Mouse (Mus musculus): ENCODE data around the gene Ctrc. TPM values are rescaled to one million over a fixed set of nuclear protein-coding genes. Genes with fewer than 3 reads are reported as not detected.

The Ctrc gene
- polyA plus RNA-seq, 1 experiment from 2014 or later = not detected

GRCm38 (mm10) chr4:141767353-141768036 is 78.7 kb downstream of the Ctrc start:
- peaks cover 96% of the 10 kb centered on the region for H3K36me3 ChIP-seq (replicated peaks)
- H3K27me3 ChIP-seq (replicated peaks; ENCODE audit: low read depth, poor library complexity, severe bottlenecking) = no peaks in the 10 kb centered on the region
- H3K27ac ChIP-seq (replicated peaks) = no peak overlapping the region
- WGBS = 79% methylated on average over 19 of the region's 19 CpGs
- H3K9me3 ChIP-seq = no peaks in the 10 kb centered on the region
- no peak overlapping the region for H3K4me3 ChIP-seq
- H3K4me1 ChIP-seq = no peaks in the 10 kb centered on the region
- no peak for DNase-seq (ENCODE audit: low spot score)

GRCm38 (mm10) chr4:141766668-141767352 is 79.3 kb downstream of the Ctrc start:
- no peaks in the 10 kb centered on the region for H3K9me3 ChIP-seq
- peaks cover 96% of the 10 kb centered on the region for H3K36me3 ChIP-seq (replicated peaks)
- no peaks in the 10 kb centered on the region for H3K4me1 ChIP-seq
- H3K27me3 ChIP-seq (replicated peaks; ENCODE audit: low read depth, poor library complexity, severe bottlenecking) = no peaks in the 10 kb centered on the region
- no peak for DNase-seq (ENCODE audit: low spot score)
- H3K27ac ChIP-seq (replicated peaks) = no peak overlapping the region
- 84% methylated on average over 19 of the region's 19 CpGs for WGBS
- H3K4me3 ChIP-seq = no peak overlapping the region

- Histone ChIP-seq H3K27me3 (replicated peaks; ENCODE audit: low read depth, poor library complexity, severe bottlenecking) (no peaks in the 10 kb centered on the region), H3K4me3 (no peak overlapping the region), H3K36me3 (replicated peaks) (peaks cover 95% of the 10 kb centered on the region), H3K4me1 (no peaks in the 10 kb centered on the region), H3K9me3 (no peaks in the 10 kb centered on the region), H3K27ac (replicated peaks) (no peak overlapping the region)
- no peak for DNase-seq (ENCODE audit: low spot score)
- WGBS = 94% methylated on average over 8 of the region's 8 CpGs
Observed at GRCm38 (mm10) chr4:141766316-141766667, 79.9 kb downstream of the Ctrc start.

- Histone ChIP-seq H3K4me1 (no peaks in the 10 kb centered on the region), H3K36me3 (replicated peaks) (peaks cover 92% of the 10 kb centered on the region), H3K4me3 (no peak overlapping the region), H3K9me3 (no peaks in the 10 kb centered on the region), H3K27ac (replicated peaks) (no peak overlapping the region), H3K27me3 (replicated peaks; ENCODE audit: low read depth, poor library complexity, severe bottlenecking) (no peaks in the 10 kb centered on the region)
- 95% methylated on average over 3 of the region's 3 CpGs for WGBS
- DNase-seq (ENCODE audit: low spot score) = no peak
Observed at GRCm38 (mm10) chr4:141765008-141765407, 81.2 kb downstream of the Ctrc start.

Other genes with a start within 250 kb of the Ctrc start
- 56.3 and 68.1 TPM in 2 replicates for gene Fblim1, start 240.3 kb downstream of the Ctrc start, polyA plus RNA-seq (2016; fragmentation: Nextera tagmentation; extraction: Ambion mirVana)
- gene Tmem82, start 227.7 kb downstream of the Ctrc start, polyA plus RNA-seq (2016; fragmentation: Nextera tagmentation; extraction: Ambion mirVana) = 1.5 and 2.1 TPM in 2 replicates
- gene Slc25a34, start 222.5 kb downstream of the Ctrc start, polyA plus RNA-seq (2016; fragmentation: Nextera tagmentation; extraction: Ambion mirVana) = 0.09 TPM in 1 of 2 replicates, not detected in the other
- 4.9 and 5.2 TPM in 2 replicates for gene Plekhm2, start 181.5 kb downstream of the Ctrc start, polyA plus RNA-seq (2016; fragmentation: Nextera tagmentation; extraction: Ambion mirVana)
- 1.1 and 2.3 TPM in 2 replicates for gene Rsc1a1, start 160.8 kb downstream of the Ctrc start, polyA plus RNA-seq (2016; fragmentation: Nextera tagmentation; extraction: Ambion mirVana)
- 28.1 and 31.8 TPM in 2 replicates for gene Ddi2, start 122.9 kb downstream of the Ctrc start, polyA plus RNA-seq (2016; fragmentation: Nextera tagmentation; extraction: Ambion mirVana)
- not detected in 2 replicates for gene Agmat, start 99.7 kb downstream of the Ctrc start, polyA plus RNA-seq (2016; fragmentation: Nextera tagmentation; extraction: Ambion mirVana)
- gene Dnajc16, start 55.4 kb downstream of the Ctrc start, polyA plus RNA-seq (2016; fragmentation: Nextera tagmentation; extraction: Ambion mirVana) = 4.0 and 4.8 TPM in 2 replicates
- 21.2 and 23.1 TPM in 2 replicates for gene Casp9, start 52.7 kb downstream of the Ctrc start, polyA plus RNA-seq (2016; fragmentation: Nextera tagmentation; extraction: Ambion mirVana)
- not detected in 2 replicates for gene Cela2a, start 20.2 kb downstream of the Ctrc start, polyA plus RNA-seq (2016; fragmentation: Nextera tagmentation; extraction: Ambion mirVana)
- gene Efhd2, start 28.6 kb upstream of the Ctrc start, polyA plus RNA-seq (2016; fragmentation: Nextera tagmentation; extraction: Ambion mirVana) = 40.7 and 41.8 TPM in 2 replicates
- 0.50 and 1.0 TPM in 2 replicates for gene Fhad1, start 168.7 kb upstream of the Ctrc start, polyA plus RNA-seq (2016; fragmentation: Nextera tagmentation; extraction: Ambion mirVana)
- gene Tmem51, start 237.9 kb upstream of the Ctrc start, polyA plus RNA-seq (2016; fragmentation: Nextera tagmentation; extraction: Ambion mirVana) = 9.5 and 9.7 TPM in 2 replicates